Mouse (Mus musculus) limb, embryonic 14.5 days (tissue): ENCODE measurements at regions not wholly inside any gene's neighbourhood (a gene's known extent, or its start where the extent isn't known, plus 50 kb on each side); places are given as distances from the start of the nearest gene placed in this dataset.

Experiments used
- ATAC-seq: fragments of 200-750 bp; cut with Nextera tagmentation; 2 replicates; pipeline ENCODE4 v1.8.0; 2017; ENCODE audit warnings: low read depth, moderate number of reproducible peaks, moderate TSS enrichment; ENCODE audit not compliant: low FRiP score
- DNase-seq: peaks from one replicate; pipeline ENCODE4 v3.0.0-alpha.2; 2015; ENCODE audit warnings: low spot score
- H3K27ac ChIP-seq: fragments of 300-500 bp; sonication (generic); replicated peaks from 2 replicates; pipeline ENCODE4 v1.5.1; 2014; ENCODE audit warnings: low read depth, mild to moderate bottlenecking, low read length, moderate library complexity, mixed read lengths
- H3K27me3 ChIP-seq: fragments of 300-500 bp; sonication (generic); 2 replicates; pipeline ENCODE4 v1.6.1; 2014; ENCODE audit warnings: low read length, mixed read lengths; ENCODE audit not compliant: control insufficient read depth, insufficient read depth
- H3K36me3 ChIP-seq: fragments of 300-500 bp; sonication (generic); 2 replicates; pipeline ENCODE4 v1.6.1; 2014; ENCODE audit warnings: mild to moderate bottlenecking, low read length, moderate library complexity, mixed read lengths; ENCODE audit not compliant: control insufficient read depth, insufficient read depth
- H3K4me1 ChIP-seq: fragments of 300-500 bp; sonication (generic); 2 replicates; pipeline ENCODE4 v1.6.1; 2014; ENCODE audit warnings: antibody characterized with exemption, low read length, mixed read lengths; ENCODE audit not compliant: control insufficient read depth, insufficient read depth
- H3K4me2 ChIP-seq: fragments of 300-500 bp; sonication (generic); replicated peaks from 2 replicates; pipeline ENCODE4 v1.6.1; 2014; ENCODE audit warnings: low read depth, mild to moderate bottlenecking, low read length, moderate library complexity; ENCODE audit not compliant: severe bottlenecking
- H3K4me3 ChIP-seq: fragments of 300-500 bp; sonication (generic); replicated peaks from 2 replicates; pipeline ENCODE4 v1.5.1; 2014; ENCODE audit warnings: low read length
- H3K9ac ChIP-seq: fragments of 300-500 bp; sonication (generic); 2 replicates; pipeline ENCODE4 v1.6.1; 2014; ENCODE audit warnings: mild to moderate bottlenecking, low read depth, low read length, moderate library complexity; ENCODE audit not compliant: severe bottlenecking
- H3K9me3 ChIP-seq: fragments of 300-500 bp; sonication (generic); 2 replicates; pipeline ENCODE4 v1.6.1; 2016; ENCODE audit warnings: low read length; ENCODE audit not compliant: control insufficient read depth
- POLR2A ChIP-seq: fragments of 200-500 bp; IDR thresholded peaks from 2 replicates; pipeline ENCODE4 v1.8.0; 2012; ENCODE audit warnings: inconsistent platforms, mild to moderate bottlenecking, moderate library complexity, borderline replicate concordance; ENCODE audit not compliant: insufficient read depth, insufficient read length; ENCODE audit errors: extremely low read depth
- WGBS: fragments of 180-500 bp; shearing (Covaris S2); extraction: QIAGEN DNeasy Blood & Tissue Kit; methylation state at CpG from one replicate; pipeline ENCODE4 v1.1.7; 2014; 5-methylcytosine and 5-hydroxymethylcytosine counted together

- Histone ChIP-seq H3K36me3 (no peaks in the 10 kb centered on the region), H3K4me3 (no peak overlapping the region), H3K27me3 (no peaks in the 10 kb centered on the region), H3K27ac (no peak overlapping the region), H3K4me2 (no peak overlapping the region), H3K4me1 (no peaks in the 10 kb centered on the region), H3K9me3 (no peaks in the 10 kb centered on the region), H3K9ac (no peak overlapping the region)
- DNase-seq (no peak), ATAC-seq (no peak)
- no peak for TF ChIP-seq POLR2A
- WGBS = 75% methylated on average over 2 of the region's 2 CpGs
These were observed 150.3 kb upstream of the Gimd1 start for GRCm38 (mm10) chr3:132479275-132479674.

GRCm38 (mm10) chr3:132484814-132485213, 144.8 kb upstream of the Gimd1 start:
- Histone ChIP-seq H3K4me1 (no peaks in the 10 kb centered on the region), H3K27ac (no peak overlapping the region), H3K9me3 (no peaks in the 10 kb centered on the region), H3K4me2 (no peak overlapping the region), H3K36me3 (no peaks in the 10 kb centered on the region), H3K27me3 (no peaks in the 10 kb centered on the region), H3K9ac (no peak overlapping the region), H3K4me3 (no peak overlapping the region)
- DNase-seq (peak; percentile 24), ATAC-seq (peak; percentile 71; the same call in 1 of the 2 replicates)
- WGBS = 61% methylated on average over 2 of the region's 2 CpGs
- TF ChIP-seq POLR2A = no peak

GRCm38 (mm10) chr3:132485553-132485952, 144.1 kb upstream of the Gimd1 start:
- Histone ChIP-seq H3K4me3 (no peak overlapping the region), H3K4me2 (no peak overlapping the region), H3K27ac (no peak overlapping the region), H3K9me3 (no peaks in the 10 kb centered on the region), H3K9ac (no peak overlapping the region), H3K4me1 (no peaks in the 10 kb centered on the region), H3K27me3 (no peaks in the 10 kb centered on the region), H3K36me3 (no peaks in the 10 kb centered on the region)
- TF ChIP-seq POLR2A = no peak
- ATAC-seq (no peak), DNase-seq (no peak)
- 75% methylated on average over 5 of the region's 5 CpGs for WGBS

GRCm38 (mm10) chr3:132506095-132506494, 123.5 kb upstream of the Gimd1 start:
- DNase-seq (peak; percentile 83), ATAC-seq (peak; percentile 57)
- Histone ChIP-seq H3K9me3 (no peaks in the 10 kb centered on the region), H3K4me3 (no peak overlapping the region), H3K4me2 (no peak overlapping the region), H3K27me3 (no peaks in the 10 kb centered on the region), H3K36me3 (no peaks in the 10 kb centered on the region), H3K4me1 (no peaks in the 10 kb centered on the region; the same call in 1 of the 2 replicates), H3K9ac (no peak overlapping the region), H3K27ac (no peak overlapping the region)
- no peak for TF ChIP-seq POLR2A
- 26% methylated on average over 4 of the region's 4 CpGs for WGBS

GRCm38 (mm10) chr3:132510240-132510639, 119.4 kb upstream of the Gimd1 start:
- Histone ChIP-seq H3K9me3 (no peaks in the 10 kb centered on the region), H3K27me3 (no peaks in the 10 kb centered on the region), H3K9ac (no peak overlapping the region), H3K36me3 (no peaks in the 10 kb centered on the region), H3K4me2 (no peak overlapping the region), H3K4me1 (peaks cover 3% of the 10 kb centered on the region), H3K27ac (no peak overlapping the region), H3K4me3 (no peak overlapping the region)
- no peak for DNase-seq
- WGBS = 56% methylated on average over 1 of the region's 1 CpGs
- TF ChIP-seq POLR2A = no peak
- ATAC-seq = no peak
